Mouse (Mus musculus): ENCODE measurements around the gene Supv3l1. TPM values are rescaled to one million over a fixed set of nuclear protein-coding genes. Genes with fewer than 3 reads are reported as not detected.

The Supv3l1 gene
- polyA plus RNA-seq, 1 experiment: 62.1 TPM

DNA sequence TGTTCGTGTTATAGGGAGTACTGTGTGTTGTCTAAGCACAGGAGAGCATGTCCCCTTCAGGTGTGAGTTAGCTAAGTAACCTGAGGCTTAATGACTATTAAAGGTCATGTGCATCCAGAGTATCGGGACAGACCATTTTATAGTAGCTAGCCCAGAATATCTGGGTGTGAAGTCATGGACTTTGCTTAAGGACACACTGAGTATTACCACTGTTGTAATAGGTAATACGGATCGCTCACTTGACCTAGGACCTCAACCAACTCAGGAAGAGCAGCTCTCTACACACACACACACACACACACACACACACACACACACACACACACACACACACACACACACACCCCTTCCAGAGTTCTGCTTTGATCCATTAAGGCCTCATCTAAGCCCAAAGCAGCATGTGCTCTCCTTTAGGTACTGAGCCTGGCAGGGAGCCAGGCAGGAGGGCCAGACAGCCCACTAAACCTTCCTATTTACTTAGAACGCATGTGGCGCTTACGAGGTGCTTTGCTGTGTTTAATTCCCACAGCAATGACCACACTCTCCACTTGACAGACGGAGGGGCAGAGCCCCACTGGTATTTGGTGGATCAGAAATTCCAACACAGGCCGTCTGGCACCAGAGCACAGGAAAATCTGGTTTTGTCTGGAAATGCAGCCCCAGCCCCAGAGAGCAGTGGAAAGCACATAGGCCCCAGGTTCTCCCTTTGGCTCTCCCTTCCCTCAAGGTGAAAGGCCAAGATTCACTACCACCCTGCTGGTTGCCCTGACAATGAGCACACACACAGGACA is 24.3 kb downstream of the Supv3l1 start:
- Histone ChIP-seq H3K27ac (replicated peaks; ENCODE audit: low read depth, low read length) (no peak overlapping the region), H3K4me1 (ENCODE audit: control insufficient read depth, insufficient read depth, insufficient read length, low read length) (no peaks in the 10 kb centered on the region)

DNA sequence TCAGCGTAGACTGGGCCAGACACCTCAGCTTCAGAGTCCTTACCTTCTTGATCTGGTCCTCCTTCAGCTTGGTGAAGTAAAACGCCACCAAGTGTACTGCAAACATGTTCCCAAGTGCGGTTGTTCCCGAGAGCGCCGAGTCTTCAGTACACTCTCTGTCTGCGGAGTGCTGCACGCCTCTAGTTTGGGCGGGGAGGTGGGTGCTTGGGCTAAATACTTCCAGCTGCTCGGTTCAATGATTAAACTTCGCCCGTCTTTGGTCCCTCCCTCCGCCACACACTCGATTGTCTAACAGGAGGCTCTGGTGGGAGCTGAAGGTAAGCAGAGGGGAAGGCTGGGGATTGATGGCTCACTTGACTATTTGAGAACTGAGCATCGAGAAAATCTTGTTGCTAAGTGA is 27.3 kb downstream of the Supv3l1 start, which contains the start of gene Hkdc1:
Hkdc1 (minus strand) TSS at position 237 of the 400 bp plus-strand sequence.
- Histone ChIP-seq H3K4me1 (ENCODE audit: control insufficient read depth, insufficient read depth, insufficient read length, low read length) (no peaks in the 10 kb centered on the region), H3K4me3 (ENCODE audit: insufficient read depth, low read depth, low read length) (no peak within 1 kb of the TSS), H3K27ac (replicated peaks; ENCODE audit: low read depth, low read length) (no peak within 1 kb of the TSS)

More for the DNA sequence above, 24.3 kb downstream of the Supv3l1 start:
- H3K4me3 ChIP-seq (ENCODE audit: insufficient read depth, low read depth, low read length): no peak overlapping the region

- Histone ChIP-seq H3K27ac (replicated peaks; ENCODE audit: low read depth, low read length) (no peak overlapping the region), H3K4me1 (ENCODE audit: control insufficient read depth, insufficient read depth, insufficient read length, low read length) (no peaks in the 10 kb centered on the region), H3K4me3 (ENCODE audit: insufficient read depth, low read depth, low read length) (no peak overlapping the region)
Measured at GRCm38 (mm10) chr10:62421127-62421526, 28.4 kb downstream of the Supv3l1 start.

GRCm38 (mm10) chr10:62420399-62420798 is 29.1 kb downstream of the Supv3l1 start:
- Histone ChIP-seq H3K4me1 (ENCODE audit: control insufficient read depth, insufficient read depth, insufficient read length, low read length) (no peaks in the 10 kb centered on the region), H3K27ac (replicated peaks; ENCODE audit: low read depth, low read length) (no peak overlapping the region), H3K4me3 (ENCODE audit: insufficient read depth, low read depth, low read length) (no peak overlapping the region)

DNA sequence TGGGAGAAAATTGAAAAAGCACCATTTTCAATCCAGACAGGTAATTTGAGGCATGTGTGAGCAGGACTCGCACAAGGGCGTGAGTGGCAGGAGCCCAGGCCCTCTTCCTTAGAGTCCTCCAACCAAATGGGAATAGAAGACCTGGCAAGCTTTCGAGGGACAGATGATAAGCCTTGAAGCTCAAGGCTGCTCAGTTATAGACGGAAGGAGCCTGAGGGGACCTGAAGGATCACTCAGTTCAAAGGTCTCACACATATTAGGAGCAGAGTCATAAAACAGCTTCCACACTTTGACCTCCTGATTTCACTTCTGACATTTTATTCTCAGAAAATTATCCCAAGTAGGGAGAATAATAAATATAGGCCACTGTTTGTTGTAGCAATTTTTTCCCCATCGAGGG is 30.1 kb downstream of the Supv3l1 start:
- H3K27ac ChIP-seq (replicated peaks; ENCODE audit: low read depth, low read length): no peak overlapping the region
- H3K4me3 ChIP-seq (ENCODE audit: insufficient read depth, low read depth, low read length): no peak overlapping the region
- H3K4me1 ChIP-seq (ENCODE audit: control insufficient read depth, insufficient read depth, insufficient read length, low read length): no peaks in the 10 kb centered on the region

GRCm38 (mm10) chr10:62418831-62419356 is 30.6 kb downstream of the Supv3l1 start:
- Histone ChIP-seq H3K4me1 (ENCODE audit: control insufficient read depth, insufficient read depth, insufficient read length, low read length) (no peaks in the 10 kb centered on the region), H3K27ac (replicated peaks; ENCODE audit: low read depth, low read length) (no peak overlapping the region), H3K4me3 (ENCODE audit: insufficient read depth, low read depth, low read length) (no peak overlapping the region)

DNA sequence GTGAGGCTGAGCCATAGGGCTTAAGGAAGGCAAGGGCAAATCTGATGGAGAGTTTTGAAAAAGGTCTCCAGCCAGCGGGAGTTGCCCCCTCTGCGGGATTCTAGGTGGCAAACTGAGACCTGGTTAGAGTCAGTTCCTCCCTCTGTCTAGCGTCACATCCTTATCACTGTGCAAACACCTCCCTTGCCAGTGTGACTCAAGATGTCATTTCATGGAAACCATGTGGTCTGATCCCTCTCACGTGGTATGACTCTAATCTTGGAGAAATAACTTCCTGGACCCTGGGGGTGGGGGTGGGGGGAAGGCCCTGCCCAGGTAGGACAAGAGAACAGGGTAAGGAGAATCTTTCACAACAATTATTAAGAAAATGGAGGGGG is 35.9 kb downstream of the Supv3l1 start:
- Histone ChIP-seq H3K4me3 (ENCODE audit: insufficient read depth, low read depth, low read length) (no peak overlapping the region), H3K4me1 (ENCODE audit: control insufficient read depth, insufficient read depth, insufficient read length, low read length) (no peaks in the 10 kb centered on the region), H3K27ac (replicated peaks; ENCODE audit: low read depth, low read length) (no peak overlapping the region)

GRCm38 (mm10) chr10:62412906-62413605 is 36.5 kb downstream of the Supv3l1 start:
- H3K4me3 ChIP-seq (ENCODE audit: insufficient read depth, low read depth, low read length): no peak overlapping the region
- H3K27ac ChIP-seq (replicated peaks; ENCODE audit: low read depth, low read length): no peak overlapping the region
- H3K4me1 ChIP-seq (ENCODE audit: control insufficient read depth, insufficient read depth, insufficient read length, low read length): no peaks in the 10 kb centered on the region

DNA sequence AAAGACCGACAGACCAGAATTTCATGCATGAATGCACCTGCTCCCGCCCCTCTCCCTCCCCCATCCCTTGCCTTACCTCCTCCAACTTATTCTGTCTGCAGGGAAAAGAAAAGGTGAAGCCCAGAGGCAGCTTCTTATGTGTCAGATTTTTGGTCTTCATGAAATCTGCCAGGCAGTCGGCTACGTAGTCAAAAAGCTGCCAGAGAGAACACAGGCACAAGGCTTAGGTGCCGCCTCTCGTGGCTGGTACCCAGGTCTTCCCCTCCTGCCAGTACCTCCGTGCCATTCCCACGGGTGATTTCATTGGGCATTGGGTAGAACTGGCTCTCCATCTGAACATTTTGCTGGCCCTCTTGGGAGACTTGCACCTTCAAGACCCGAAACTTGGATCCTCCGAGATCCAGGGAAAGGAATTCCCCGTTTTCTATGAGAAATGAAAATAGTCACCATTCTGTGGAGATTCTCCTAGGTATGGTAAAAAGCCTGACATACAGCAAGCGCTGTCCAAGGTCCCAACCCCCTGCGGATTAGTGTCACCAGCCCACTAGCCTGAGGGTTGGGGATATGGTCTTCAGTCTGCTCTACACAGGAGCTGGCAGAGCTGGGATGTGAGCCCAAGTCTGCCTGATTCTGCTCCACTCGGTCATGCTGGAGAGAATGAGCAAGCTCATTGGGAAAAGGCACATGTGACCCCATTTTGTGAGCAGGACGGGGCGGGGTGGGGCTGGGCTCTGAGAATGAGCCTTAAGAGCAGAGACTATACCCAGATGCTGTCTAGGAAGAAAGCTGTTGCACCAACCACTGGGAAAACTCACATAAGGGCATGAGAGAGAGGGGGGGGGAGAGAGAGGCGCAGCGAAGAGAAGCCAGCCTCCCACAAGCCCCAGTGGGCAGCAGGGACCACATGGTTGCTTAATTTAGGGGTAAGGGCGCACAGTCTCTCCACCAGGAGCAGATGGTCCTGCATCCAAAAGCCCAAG is 37.8 kb downstream of the Supv3l1 start:
- H3K27ac ChIP-seq (replicated peaks; ENCODE audit: low read depth, low read length): no peak overlapping the region
- H3K4me1 ChIP-seq (ENCODE audit: control insufficient read depth, insufficient read depth, insufficient read length, low read length): no peaks in the 10 kb centered on the region

GRCm38 (mm10) chr10:62410943-62411342 is 38.6 kb downstream of the Supv3l1 start:
- Histone ChIP-seq H3K4me3 (ENCODE audit: insufficient read depth, low read depth, low read length) (no peak overlapping the region), H3K27ac (replicated peaks; ENCODE audit: low read depth, low read length) (no peak overlapping the region), H3K4me1 (ENCODE audit: control insufficient read depth, insufficient read depth, insufficient read length, low read length) (no peaks in the 10 kb centered on the region)

More for the DNA sequence above, 37.8 kb downstream of the Supv3l1 start:
- H3K4me3 ChIP-seq (ENCODE audit: insufficient read depth, low read depth, low read length): no peak overlapping the region

GRCm38 (mm10) chr10:62404901-62405300 is 44.6 kb downstream of the Supv3l1 start:
- no peaks in the 10 kb centered on the region; the same call in 1 of the 2 replicates for H3K4me1 ChIP-seq (ENCODE audit: control insufficient read depth, insufficient read depth, insufficient read length, low read length)
- H3K27ac ChIP-seq (replicated peaks; ENCODE audit: low read depth, low read length): no peak overlapping the region
- no peak overlapping the region for H3K4me3 ChIP-seq (ENCODE audit: insufficient read depth, low read depth, low read length)

DNA sequence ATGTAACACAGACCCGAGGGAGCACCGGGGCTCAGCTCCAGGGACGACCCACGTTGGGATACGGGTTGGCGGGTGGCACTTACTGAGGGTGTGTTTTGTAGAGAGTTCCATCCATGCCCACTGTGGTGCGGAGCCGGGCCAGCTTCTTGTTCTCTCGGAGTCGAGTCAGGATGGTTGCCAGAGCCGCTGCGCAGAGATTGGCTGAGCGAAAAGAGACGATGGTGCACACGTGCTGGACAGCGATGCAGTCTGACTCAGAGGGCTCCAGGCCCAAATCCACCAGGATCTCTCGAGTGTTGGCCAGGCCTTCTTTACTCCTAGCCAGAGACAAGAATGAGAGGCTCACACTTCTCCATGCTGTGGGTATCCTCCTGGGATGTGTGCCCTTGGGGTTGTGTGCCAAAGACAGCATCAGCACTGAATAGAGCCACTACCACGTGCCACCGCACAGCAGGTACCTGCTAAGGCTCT is 47.9 kb downstream of the Supv3l1 start:
- Histone ChIP-seq H3K27ac (replicated peaks; ENCODE audit: low read depth, low read length) (no peak overlapping the region), H3K4me3 (ENCODE audit: insufficient read depth, low read depth, low read length) (no peak overlapping the region), H3K4me1 (ENCODE audit: control insufficient read depth, insufficient read depth, insufficient read length, low read length) (no peaks in the 10 kb centered on the region; the same call in 1 of the 2 replicates)

- no peak overlapping the region for H3K4me3 ChIP-seq (ENCODE audit: insufficient read depth, low read depth, low read length)
- no peak overlapping the region for H3K27ac ChIP-seq (replicated peaks; ENCODE audit: low read depth, low read length)
- H3K4me1 ChIP-seq (ENCODE audit: control insufficient read depth, insufficient read depth, insufficient read length, low read length): no peaks in the 10 kb centered on the region
Measured at GRCm38 (mm10) chr10:62383011-62383410, 66.5 kb downstream of the Supv3l1 start.

GRCm38 (mm10) chr10:62380936-62381335 is 68.6 kb downstream of the Supv3l1 start:
- Histone ChIP-seq H3K4me3 (ENCODE audit: insufficient read depth, low read depth, low read length) (no peak overlapping the region), H3K4me1 (ENCODE audit: control insufficient read depth, insufficient read depth, insufficient read length, low read length) (no peaks in the 10 kb centered on the region), H3K27ac (replicated peaks; ENCODE audit: low read depth, low read length) (no peak overlapping the region)

Measured in brown adipose tissue, adult 24 weeks (tissue).